9 mouse cellular contexts compared by ENCODE assay signal in the genomic region with DNA sequence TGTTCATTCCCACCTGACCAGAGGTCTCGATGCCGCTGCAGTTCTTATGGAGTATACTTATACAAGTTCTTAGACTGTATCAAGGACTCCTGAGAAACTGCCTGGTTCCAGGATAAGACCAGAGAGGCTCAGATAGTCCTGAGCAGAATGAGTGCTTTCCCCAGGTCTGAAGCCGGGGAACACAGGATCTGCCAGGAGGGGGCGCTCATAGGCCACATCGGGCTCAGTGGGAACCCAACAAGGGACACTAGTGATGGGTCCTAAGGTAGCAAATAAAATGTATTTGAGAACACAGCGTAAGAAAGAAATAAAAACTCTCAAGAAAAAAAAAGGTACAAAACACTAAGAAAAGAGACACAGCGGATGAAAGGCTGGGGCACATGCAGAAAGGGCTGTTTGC.
DNase-seq lines count a peak whose midpoint lies in the region; ATAC-seq and TF ChIP-seq lines count a peak whose summit lies in the region.
"Had no signal": no experiment of that assay in that cellular context is flagged by ENCODE, and none has a peak within 500 bp of the region (broad histone marks: within the 10 kb centered on the region; RNA-seq: fewer than 3 reads in every experiment).

No protein-coding gene starts in this region.

- peak; percentile 62 for TF ChIP-seq CTCF in intestine, postnatal 0 days (IDR thresholded peaks at IDR 0.05; ENCODE audit: low read depth)
- peak; percentile 74 for TF ChIP-seq CTCF in cortical plate, adult 2 months (IDR thresholded peaks at IDR 0.05; ENCODE audit: extremely low read depth, insufficient read depth, low read length)

- H3K4me1 ChIP-seq in intestine, postnatal 0 days (replicated peaks; ENCODE audit: control insufficient read depth, insufficient read depth, low read length): no peaks in the 10 kb centered on the region
- H3K4me1 ChIP-seq in intestine, embryonic 16.5 days (ENCODE audit: control insufficient read depth, insufficient read depth, low read length): no peaks in the 10 kb centered on the region
- H3K4me1 ChIP-seq in cortical plate, adult 2 months (ENCODE audit: control insufficient read depth, insufficient read depth, low read length): no peaks in the 10 kb centered on the region
- H3K4me1 ChIP-seq: heart, embryonic 13.5 days had no signal

- no peak overlapping the region for H3K4me3 ChIP-seq in intestine, postnatal 0 days (ENCODE audit: low read depth, low read length)
- H3K4me3 ChIP-seq in intestine, embryonic 16.5 days (ENCODE audit: low read length): no peak overlapping the region
- no peak overlapping the region for H3K4me3 ChIP-seq in cortical plate, adult 2 months (ENCODE audit: insufficient read depth, low read length)
- H3K4me3 ChIP-seq: heart, embryonic 13.5 days had no signal

- no peak overlapping the region for H3K4me2 ChIP-seq in intestine, postnatal 0 days (replicated peaks; ENCODE audit: low read depth)
- H3K4me2 ChIP-seq in intestine, embryonic 16.5 days (ENCODE audit: low read depth, low read length): no peak overlapping the region
- H3K4me2 ChIP-seq: heart, embryonic 13.5 days had no signal

- no peak for TF ChIP-seq POLR2A in cortical plate, adult 2 months (IDR thresholded peaks at IDR 0.05; ENCODE audit: extremely low read depth, insufficient read depth, low read length)

- H3K36me3 ChIP-seq in intestine, postnatal 0 days (ENCODE audit: control insufficient read depth, insufficient read depth): no peaks in the 10 kb centered on the region
- no peaks in the 10 kb centered on the region for H3K36me3 ChIP-seq in intestine, embryonic 16.5 days (ENCODE audit: control insufficient read depth, insufficient read depth, low read length)
- H3K36me3 ChIP-seq: heart, embryonic 13.5 days had no signal

- ATAC-seq in intestine, postnatal 0 days: no peak
- ATAC-seq in intestine, embryonic 16.5 days: no peak

- no peak overlapping the region for H3K27ac ChIP-seq in intestine, postnatal 0 days (ENCODE audit: low read depth, low read length)
- no peak overlapping the region for H3K27ac ChIP-seq in intestine, embryonic 16.5 days (ENCODE audit: low read length)
- H3K27ac ChIP-seq in cortical plate, adult 2 months (ENCODE audit: insufficient read depth, low read length): no peak overlapping the region
- H3K27ac ChIP-seq: heart, embryonic 13.5 days had no signal

- H3K27me3 ChIP-seq in intestine, postnatal 0 days (replicated peaks; ENCODE audit: control insufficient read depth, insufficient read depth, low read length): no peaks in the 10 kb centered on the region
- H3K27me3 ChIP-seq in intestine, embryonic 16.5 days (replicated peaks; ENCODE audit: control insufficient read depth, insufficient read depth, low read length): no peaks in the 10 kb centered on the region
- H3K27me3 ChIP-seq: heart, embryonic 13.5 days had no signal

- 48% methylated on average over 7 of the region's 7 CpGs for WGBS in intestine, postnatal 0 days
- 46% methylated on average over 7 of the region's 7 CpGs for WGBS in intestine, embryonic 16.5 days

- DNase-seq in adrenal gland, adult 18-20 months (ENCODE audit: low spot score in 2 of 2): peak; percentile 22 to 47
- peak; percentile 80 for DNase-seq in layer of hippocampus, adult 11-12 months (ENCODE audit: low spot score)
- peak; percentile 12 for DNase-seq in lung, postnatal 10 days
- DNase-seq in urinary bladder, postnatal 25 days (ENCODE audit: low spot score): peak; percentile 15
- no peak for DNase-seq in thymus, postnatal 10 days (ENCODE audit: low spot score in 2 of 2)

- no peak overlapping the region for H3K9ac ChIP-seq in intestine, postnatal 0 days (ENCODE audit: low read depth, low read length)
- H3K9ac ChIP-seq in intestine, embryonic 16.5 days (ENCODE audit: low read depth, low read length): no peak overlapping the region
- H3K9ac ChIP-seq: heart, embryonic 13.5 days had no signal

- H3K9me3 ChIP-seq in intestine, postnatal 0 days (ENCODE audit: control insufficient read depth): no peaks in the 10 kb centered on the region
- H3K9me3 ChIP-seq in intestine, embryonic 16.5 days (ENCODE audit: control insufficient read depth, low read length): no peaks in the 10 kb centered on the region
- H3K9me3 ChIP-seq: heart, embryonic 13.5 days had no signal

Comparison
In these comparisons a context has a peak if more than half of its experiments do, and no peak if none do; other contexts are left out.
1. DNase-seq: peak in adrenal gland, adult 18-20 months (2 of 2), layer of hippocampus, adult 11-12 months (single experiment), lung, postnatal 10 days (single experiment) and urinary bladder, postnatal 25 days (single experiment); none in thymus, postnatal 10 days (0 of 2).